Mouse (Mus musculus) kidney, adult 8-10 months (tissue): ENCODE measurements around the gene Trappc12.
A peak's percentile ranks its signal among the peaks of the same experiment; 100 is the strongest.

Experiments used
- DNase-seq, 2 experiments: peaks; one replicate each; pipeline ENCODE4 v3.0.0; 2022

Gene Trappc12

GRCm38 (mm10) chr12:28685771-28686170 is 64.5 kb downstream of the Trappc12 start:
- DNase-seq, result no peak

GRCm38 (mm10) chr12:28684674-28685073 is 65.6 kb downstream of the Trappc12 start:
- DNase-seq, result no peak

GRCm38 (mm10) chr12:28675925-28676209 is 74.4 kb downstream of the Trappc12 start:
- DNase-seq, result no peak

GRCm38 (mm10) chr12:28675121-28675924 is 74.9 kb downstream of the Trappc12 start, which contains the start of gene Adi1:
TSS of gene Adi1 (plus strand) at chr12:28675231.
- peak; percentile 88 to 91 for DNase-seq

GRCm38 (mm10) chr12:28674038-28674720 is 76.1 kb downstream of the Trappc12 start:
- DNase-seq, result no peak

GRCm38 (mm10) chr12:28667287-28667686 is 83.0 kb downstream of the Trappc12 start:
- DNase-seq, result no peak

GRCm38 (mm10) chr12:28666734-28667133 is 83.5 kb downstream of the Trappc12 start:
- no peak for DNase-seq

GRCm38 (mm10) chr12:28662628-28663027 is 87.6 kb downstream of the Trappc12 start:
- no peak for DNase-seq

GRCm38 (mm10) chr12:28649141-28650110 is 100.8 kb downstream of the Trappc12 start, which contains the start of gene Rnaseh1:
TSS of gene Rnaseh1 (plus strand) at chr12:28649602.
- DNase-seq, result peak; percentile 83 to 88
